Mouse (Mus musculus): ENCODE measurements around the gene Olfr1353. TPM values are rescaled to one million over a fixed set of nuclear protein-coding genes. Genes with fewer than 3 reads are reported as not detected.
"Not testable (repeated sequence)": the region's sequence is repeated elsewhere in the genome, so short reads cannot be mapped to it uniquely, and the experiment has no call there.

Olfr1353 gene
- polyA plus RNA-seq (2012; rRNA removed): not detected in 2 replicates
- not detected in 2 replicates for polyA plus RNA-seq (2014; fragmentation: Nextera tagmentation; extraction: Ambion mirVana)

GRCm38 (mm10) chr10:78963009-78963408 is at the start of gene Olfr1353:
Gene Olfr1353, plus strand, starts transcription at chr10:78963309.
- not testable (repeated sequence) for DNase-seq (ENCODE audit: low read depth in 3 of 3, low spot score in 3 of 3); H3K36me3 ChIP-seq (replicated peaks; ENCODE audit: control insufficient read depth, insufficient read depth, low read depth); ATAC-seq (ENCODE audit: insufficient read depth); H3K9me3 ChIP-seq (ENCODE audit: control insufficient read depth, low read length); H3K4me3 ChIP-seq (ENCODE audit: insufficient read depth in 1 of 2, low read depth in 2 of 2, low read length in 2 of 2); H3K4me1 ChIP-seq (replicated peaks; ENCODE audit: control insufficient read depth in 2 of 2, insufficient read depth in 2 of 2, low read length in 1 of 2); H3K9ac ChIP-seq (replicated peaks); H3K27me3 ChIP-seq (ENCODE audit: control insufficient read depth, insufficient read depth, low read length); H3K27ac ChIP-seq; H3K4me2 ChIP-seq (ENCODE audit: low read depth)

- ATAC-seq (ENCODE audit: insufficient read depth); H3K27ac ChIP-seq; H3K4me2 ChIP-seq (ENCODE audit: low read depth); H3K9me3 ChIP-seq (ENCODE audit: control insufficient read depth, low read length); DNase-seq (ENCODE audit: low read depth in 3 of 3, low spot score in 3 of 3); H3K27me3 ChIP-seq (ENCODE audit: control insufficient read depth, insufficient read depth, low read length); H3K36me3 ChIP-seq (replicated peaks; ENCODE audit: control insufficient read depth, insufficient read depth, low read depth); H3K4me1 ChIP-seq (replicated peaks; ENCODE audit: control insufficient read depth in 2 of 2, insufficient read depth in 2 of 2, low read length in 1 of 2); H3K9ac ChIP-seq (replicated peaks); H3K4me3 ChIP-seq (ENCODE audit: insufficient read depth in 1 of 2, low read depth in 2 of 2, low read length in 2 of 2): not testable (repeated sequence)
- 59% methylated on average over 1 of the region's 1 CpGs for WGBS (ENCODE audit: insufficient replicate concordance)
Measured at GRCm38 (mm10) chr10:78950336-78950735, 12.8 kb upstream of the Olfr1353 start, which contains the start of gene Olfr8. Gene Olfr8, plus strand, starts transcription at chr10:78950636.

- no peak within 1 kb of the TSS for H3K4me3 ChIP-seq (ENCODE audit: insufficient read depth in 1 of 2, low read depth in 2 of 2, low read length in 2 of 2)
- TF ChIP-seq EP300 (IDR thresholded peaks at IDR 0.05; ENCODE audit: low read depth) (no peak), CTCF (IDR thresholded peaks at IDR 0.05; ENCODE audit: low read depth) (no peak)
- no peak for DNase-seq (ENCODE audit: low read depth in 3 of 3, low spot score in 3 of 3)
- H3K4me2 ChIP-seq (ENCODE audit: low read depth): no peak within 1 kb of the TSS
- no peaks in the 10 kb centered on the region for H3K4me1 ChIP-seq (replicated peaks; ENCODE audit: control insufficient read depth in 2 of 2, insufficient read depth in 2 of 2, low read length in 1 of 2)
- no peak for ATAC-seq (ENCODE audit: insufficient read depth)
- no peak within 1 kb of the TSS for H3K27ac ChIP-seq
- H3K27me3 ChIP-seq (ENCODE audit: control insufficient read depth, insufficient read depth, low read length): no peaks in the 10 kb centered on the region
- no peak within 1 kb of the TSS for H3K9ac ChIP-seq (replicated peaks)
- no peaks in the 10 kb centered on the region for H3K9me3 ChIP-seq (ENCODE audit: control insufficient read depth, low read length)
- H3K36me3 ChIP-seq (replicated peaks; ENCODE audit: control insufficient read depth, insufficient read depth, low read depth): no peaks in the 10 kb centered on the region
Measured at GRCm38 (mm10) chr10:78980750-78981149, 17.6 kb downstream of the Olfr1353 start, which contains the start of gene Olfr1352. Gene Olfr1352, plus strand, starts transcription at chr10:78981050.

- Histone ChIP-seq H3K27ac (no peak within 1 kb of the TSS), H3K36me3 (replicated peaks; ENCODE audit: control insufficient read depth, insufficient read depth, low read depth) (no peaks in the 10 kb centered on the region), H3K9me3 (ENCODE audit: control insufficient read depth, low read length) (no peaks in the 10 kb centered on the region), H3K4me2 (ENCODE audit: low read depth) (no peak within 1 kb of the TSS), H3K27me3 (ENCODE audit: control insufficient read depth, insufficient read depth, low read length) (no peaks in the 10 kb centered on the region), H3K4me1 (replicated peaks; ENCODE audit: control insufficient read depth in 2 of 2, insufficient read depth in 2 of 2, low read length in 1 of 2) (no peaks in the 10 kb centered on the region), H3K4me3 (ENCODE audit: insufficient read depth in 1 of 2, low read depth in 2 of 2, low read length in 2 of 2) (no peak within 1 kb of the TSS), H3K9ac (replicated peaks) (no peak within 1 kb of the TSS)
- ATAC-seq (ENCODE audit: insufficient read depth): no peak
- WGBS (ENCODE audit: insufficient replicate concordance): 39% methylated on average over 1 of the region's 1 CpGs
- TF ChIP-seq EP300 (IDR thresholded peaks at IDR 0.05; ENCODE audit: low read depth) (no peak), CTCF (IDR thresholded peaks at IDR 0.05; ENCODE audit: low read depth) (no peak)
- DNase-seq (ENCODE audit: low read depth in 3 of 3, low spot score in 3 of 3): no peak
Measured at GRCm38 (mm10) chr10:79012172-79012571, 49.1 kb downstream of the Olfr1353 start, which contains the start of gene Olfr1351. Gene Olfr1351, plus strand, starts transcription at chr10:79012472.

Other genes starting within 250 kb of the Olfr1353 start
- not detected in 2 replicates for gene Casp14, start 245.0 kb upstream of the Olfr1353 start, polyA plus RNA-seq (2012; rRNA removed)
- gene Casp14, start 245.0 kb upstream of the Olfr1353 start, polyA plus RNA-seq (2014; fragmentation: Nextera tagmentation; extraction: Ambion mirVana): not detected in 2 replicates
- not detected in 2 replicates for gene Ccdc105, start 210.2 kb upstream of the Olfr1353 start, polyA plus RNA-seq (2012; rRNA removed)
- gene Ccdc105, start 210.2 kb upstream of the Olfr1353 start, polyA plus RNA-seq (2014; fragmentation: Nextera tagmentation; extraction: Ambion mirVana): not detected in 2 replicates
- gene Slc1a6, start 182.8 kb upstream of the Olfr1353 start, polyA plus RNA-seq (2012; rRNA removed): 0.19 and 0.21 TPM in 2 replicates
- 0.06 TPM in 1 of 2 replicates, not detected in the other for gene Slc1a6, start 182.8 kb upstream of the Olfr1353 start, polyA plus RNA-seq (2014; fragmentation: Nextera tagmentation; extraction: Ambion mirVana)
- gene Olfr1356, start 111.1 kb upstream of the Olfr1353 start, polyA plus RNA-seq (2012; rRNA removed): not detected in 2 replicates
- not detected in 2 replicates for gene Olfr1356, start 111.1 kb upstream of the Olfr1353 start, polyA plus RNA-seq (2014; fragmentation: Nextera tagmentation; extraction: Ambion mirVana)
- gene Olfr1355, start 87.8 kb upstream of the Olfr1353 start, polyA plus RNA-seq (2012; rRNA removed): not detected in 2 replicates
- gene Olfr1355, start 87.8 kb upstream of the Olfr1353 start, polyA plus RNA-seq (2014; fragmentation: Nextera tagmentation; extraction: Ambion mirVana): not detected in 2 replicates
- gene Olfr1354, start 50.1 kb upstream of the Olfr1353 start, polyA plus RNA-seq (2012; rRNA removed): not detected in 2 replicates
- not detected in 2 replicates for gene Olfr1354, start 50.1 kb upstream of the Olfr1353 start, polyA plus RNA-seq (2014; fragmentation: Nextera tagmentation; extraction: Ambion mirVana)
- gene Olfr8, start 12.7 kb upstream of the Olfr1353 start, polyA plus RNA-seq (2012; rRNA removed): not detected in 2 replicates
- gene Olfr8, start 12.7 kb upstream of the Olfr1353 start, polyA plus RNA-seq (2014; fragmentation: Nextera tagmentation; extraction: Ambion mirVana): not detected in 2 replicates
- not detected in 2 replicates for gene Olfr1352, start 17.7 kb downstream of the Olfr1353 start, polyA plus RNA-seq (2012; rRNA removed)
- gene Olfr1352, start 17.7 kb downstream of the Olfr1353 start, polyA plus RNA-seq (2014; fragmentation: Nextera tagmentation; extraction: Ambion mirVana): not detected in 2 replicates
- not detected in 2 replicates for gene Olfr1351, start 49.2 kb downstream of the Olfr1353 start, polyA plus RNA-seq (2012; rRNA removed)
- gene Olfr1351, start 49.2 kb downstream of the Olfr1353 start, polyA plus RNA-seq (2014; fragmentation: Nextera tagmentation; extraction: Ambion mirVana): not detected in 2 replicates
- not detected in 2 replicates for gene Olfr57, start 65.4 kb downstream of the Olfr1353 start, polyA plus RNA-seq (2012; rRNA removed)
- not detected in 2 replicates for gene Olfr57, start 65.4 kb downstream of the Olfr1353 start, polyA plus RNA-seq (2014; fragmentation: Nextera tagmentation; extraction: Ambion mirVana)
- gene 2610008E11Rik, start 134.3 kb downstream of the Olfr1353 start, polyA plus RNA-seq (2012; rRNA removed): 0.61 and 1.4 TPM in 2 replicates
- 2.7 and 3.4 TPM in 2 replicates for gene 2610008E11Rik, start 134.3 kb downstream of the Olfr1353 start, polyA plus RNA-seq (2014; fragmentation: Nextera tagmentation; extraction: Ambion mirVana)
- not detected in 2 replicates for gene Vmn2r80, start 185.5 kb downstream of the Olfr1353 start, polyA plus RNA-seq (2012; rRNA removed)
- gene Vmn2r80, start 185.5 kb downstream of the Olfr1353 start, polyA plus RNA-seq (2014; fragmentation: Nextera tagmentation; extraction: Ambion mirVana): not detected in 2 replicates

All from liver, embryonic 14.5 days (tissue).